Mouse (Mus musculus) heart, postnatal 14 days (tissue): Measurements from ENCODE around the gene Tspan10. TPM values are rescaled to one million over a fixed set of nuclear protein-coding genes. Genes with fewer than 3 reads are reported as not detected.

ENCODE experiments used
- DNase-seq, 2 experiments: peaks; one replicate each; pipeline ENCODE4 v3.0.0; 2021 to 2022
- intact Hi-C: fragments of 180-260 bp; cut with DNase I; formaldehyde crosslinking; loops from one replicate; pipeline ENCODE4 v1.15.1; 2025
- total RNA-seq, 2 experiments: library from RNA; stranded (reverse); gene quantifications; 2 replicates each; pipeline ENCODE4 v1.2.3; 2021

Tspan10 gene
- total RNA-seq, 2 experiments from 2014 or later, result 0.98 to 2.5 TPM

GRCm38 (mm10) chr11:120490291-120491046 is 48.0 kb downstream of the Tspan10 start:
- DNase-seq, result no peak
- intact Hi-C loops, result loop anchor here (2.0 kb wide), 1 partner anchor 20 kb away; no protein-coding TSS in a partner anchor

GRCm38 (mm10) chr11:120491317-120492023 is 49.0 kb downstream of the Tspan10 start, which contains the start of gene Slc25a10:
TSS of gene Slc25a10 (plus strand) at chr11:120491840.
- DNase-seq, result peak; percentile 92 to 93
- intact Hi-C loops, result loop anchor here (2.0 kb wide), 1 partner anchor 19 kb away; no protein-coding TSS in a partner anchor

- intact Hi-C loops, result no loop called here
- peak; percentile 49 for DNase-seq
Measured at GRCm38 (mm10) chr11:120492024-120492877, 49.8 kb downstream of the Tspan10 start.

GRCm38 (mm10) chr11:120492878-120493203 is 50.4 kb downstream of the Tspan10 start:
- no peak for DNase-seq
- intact Hi-C loops, result no loop called here

- DNase-seq, result no peak
- intact Hi-C loops, result no loop called here
Measured at GRCm38 (mm10) chr11:120493351-120493750, 50.9 kb downstream of the Tspan10 start.

GRCm38 (mm10) chr11:120493911-120494310 is 51.5 kb downstream of the Tspan10 start:
- intact Hi-C loops, result no loop called here
- no peak for DNase-seq

Other genes with a start within 250 kb of the Tspan10 start
- 10 to 100 TPM in 1 of 2 experiments, 1 to 10 TPM in 1; 7.8 to 10.0 TPM for gene Bahcc1, start 209.7 kb upstream of the Tspan10 start, total RNA-seq
- 100 to 1,000 TPM; 451 to 520 TPM for gene Actg1, start 94.1 kb upstream of the Tspan10 start, total RNA-seq
- gene Fscn2, start 81.1 kb upstream of the Tspan10 start, total RNA-seq, result not detected
- gene Faap100, start 63.9 kb upstream of the Tspan10 start, total RNA-seq, result 10 to 100 TPM; 19.0 to 19.6 TPM
- 10 to 100 TPM; 54.4 to 62.7 TPM for gene Nploc4, start 4.9 kb upstream of the Tspan10 start, total RNA-seq
- under 1 TPM; 0.53 to 0.56 TPM for gene Pde6g, start 10.9 kb downstream of the Tspan10 start, total RNA-seq
- gene Oxld1, start 15.4 kb downstream of the Tspan10 start, total RNA-seq, result 10 to 100 TPM; 41.6 to 45.6 TPM
- gene Ccdc137, start 15.5 kb downstream of the Tspan10 start, total RNA-seq, result 1 to 10 TPM; 5.9 to 9.4 TPM
- gene Arl16, start 25.0 kb downstream of the Tspan10 start, total RNA-seq, result 10 to 100 TPM; 10.3 to 12.0 TPM
- gene Mrpl12, start 42.0 kb downstream of the Tspan10 start, total RNA-seq, result 100 to 1,000 TPM; 222 to 244 TPM
- gene Slc25a10, start 49.2 kb downstream of the Tspan10 start, total RNA-seq, result 10 to 100 TPM; 14.1 to 15.9 TPM
- gene Gcgr, start 88.1 kb downstream of the Tspan10 start, total RNA-seq, result 1 to 10 TPM; 1.7 to 2.4 TPM
- 10 to 100 TPM; 53.5 to 58.1 TPM for gene Mcrip1, start 107.1 kb downstream of the Tspan10 start, total RNA-seq
- under 1 TPM in 1 of 2 experiments, not detected in 1; 0.39 TPM for gene Ppp1r27, start 108.5 kb downstream of the Tspan10 start, total RNA-seq
- 100 to 1,000 TPM; 238 to 247 TPM for gene P4hb, start 130.6 kb downstream of the Tspan10 start, total RNA-seq
- gene Arhgdia, start 139.0 kb downstream of the Tspan10 start, total RNA-seq, result 100 to 1,000 TPM; 164 to 180 TPM
- gene Alyref, start 155.7 kb downstream of the Tspan10 start, total RNA-seq, result 10 to 100 TPM; 57.8 to 59.9 TPM
- gene Anapc11, start 155.8 kb downstream of the Tspan10 start, total RNA-seq, result 10 to 100 TPM; 86.2 to 87.5 TPM
- not detected for gene Npb, start 165.8 kb downstream of the Tspan10 start, total RNA-seq
- gene Pcyt2, start 175.3 kb downstream of the Tspan10 start, total RNA-seq, result 10 to 100 TPM; 47.7 to 49.4 TPM
- 10 to 100 TPM; 10.8 to 12.3 TPM for gene Sirt7, start 182.6 kb downstream of the Tspan10 start, total RNA-seq
- gene Mafg, start 191.0 kb downstream of the Tspan10 start, total RNA-seq, result 10 to 100 TPM; 33.7 to 41.0 TPM
- gene Pycr1, start 201.1 kb downstream of the Tspan10 start, total RNA-seq, result 1 to 10 TPM; 1.9 to 2.1 TPM
- gene Myadml2, start 205.5 kb downstream of the Tspan10 start, total RNA-seq, result 10 to 100 TPM; 51.4 to 58.5 TPM
- gene Notum, start 218.5 kb downstream of the Tspan10 start, total RNA-seq, result under 1 TPM in 1 of 2 experiments, not detected in 1; 0.27 TPM
- 10 to 100 TPM; 35.0 to 37.9 TPM for gene Aspscr1, start 230.3 kb downstream of the Tspan10 start, total RNA-seq